Mouse (Mus musculus): ENCODE data around the gene Rnf215.
"Not testable (repeated sequence)": the region's sequence is repeated elsewhere in the genome, so short reads cannot be mapped to it uniquely, and the experiment has no call there.

The Rnf215 gene

DNA sequence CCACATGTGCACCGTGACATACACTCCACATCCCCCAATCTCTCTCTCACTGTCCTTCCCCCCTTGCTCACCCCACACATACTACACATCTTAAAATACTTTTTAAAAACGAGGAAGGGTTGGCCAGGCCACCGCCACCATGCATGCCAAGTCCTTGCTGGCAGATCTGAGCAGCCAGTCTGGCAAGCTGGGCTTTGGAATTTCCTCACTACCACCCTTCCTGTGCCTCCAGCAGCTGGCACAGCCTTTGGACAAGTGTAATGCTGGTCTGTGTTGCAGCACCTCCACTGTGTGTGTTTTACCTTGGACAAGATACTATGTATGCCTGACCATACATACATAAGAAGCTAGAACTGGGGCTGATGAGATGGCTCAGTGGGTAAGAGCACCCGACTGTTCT, 21.5 kb upstream of the Rnf215 start:
- DNase-seq (ENCODE audit: low spot score in 2 of 2) = no peak

DNA sequence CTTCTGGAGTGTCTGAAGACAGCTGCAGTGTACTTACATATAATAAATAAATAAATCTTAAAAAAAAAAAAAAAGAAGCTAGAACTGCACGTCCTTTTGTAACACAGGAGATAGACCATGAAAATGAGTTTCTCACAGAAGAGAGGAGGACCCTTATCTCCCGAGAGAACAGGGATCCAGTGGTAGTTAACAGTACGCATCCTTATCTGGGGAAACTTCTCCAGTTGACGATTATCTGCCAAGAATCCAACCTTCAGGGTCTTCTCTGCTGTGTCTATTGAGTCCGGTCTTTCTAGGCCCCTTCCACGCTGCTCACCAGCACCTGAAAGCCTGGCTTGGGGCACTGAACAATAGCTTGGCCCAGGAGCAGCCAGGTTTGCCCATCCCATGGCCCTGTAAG, 21.0 kb upstream of the Rnf215 start:
- no peak for DNase-seq (ENCODE audit: low spot score in 2 of 2)

DNA sequence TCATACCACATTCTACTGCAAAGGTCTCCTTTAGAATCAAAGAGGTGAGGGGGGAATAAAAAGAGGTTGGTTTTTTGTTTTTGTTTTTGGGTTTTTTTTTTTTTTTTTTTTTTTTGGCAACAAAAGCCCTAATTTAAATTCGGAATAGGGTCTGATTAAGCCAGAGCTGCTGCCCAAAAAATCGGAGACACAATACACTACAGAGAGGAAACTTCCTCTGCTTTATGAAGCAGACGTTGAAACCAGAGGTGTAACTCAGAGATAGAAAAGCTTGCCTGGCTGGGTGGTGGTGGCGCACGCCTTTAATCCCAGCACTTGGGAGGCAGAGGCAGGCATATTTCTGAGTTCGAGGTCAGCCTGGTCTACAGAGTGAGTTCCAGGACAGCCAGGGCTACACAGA, 20.5 kb upstream of the Rnf215 start:
- not testable (repeated sequence) for DNase-seq (ENCODE audit: low spot score in 2 of 2)

DNA sequence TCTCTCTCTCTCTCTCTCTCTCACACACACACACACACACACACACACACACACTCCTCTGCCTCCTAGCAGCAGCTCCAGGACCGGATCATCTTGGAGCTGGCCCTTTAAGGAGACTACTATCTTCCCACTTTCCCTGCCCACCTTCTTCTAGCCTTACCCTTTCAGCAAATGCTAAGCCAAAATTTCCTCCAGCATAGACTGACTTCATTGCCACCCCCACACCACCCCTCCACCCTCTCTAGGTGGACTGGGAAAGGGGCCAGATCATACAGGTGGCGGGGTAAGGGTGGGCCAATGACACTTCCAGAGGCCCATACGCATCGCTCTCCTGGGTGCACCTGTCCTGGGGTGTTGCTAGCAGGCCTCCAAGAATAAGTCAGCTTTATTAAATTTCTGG, 19.6 kb upstream of the Rnf215 start:
- no peak for DNase-seq (ENCODE audit: low spot score in 2 of 2)

DNA sequence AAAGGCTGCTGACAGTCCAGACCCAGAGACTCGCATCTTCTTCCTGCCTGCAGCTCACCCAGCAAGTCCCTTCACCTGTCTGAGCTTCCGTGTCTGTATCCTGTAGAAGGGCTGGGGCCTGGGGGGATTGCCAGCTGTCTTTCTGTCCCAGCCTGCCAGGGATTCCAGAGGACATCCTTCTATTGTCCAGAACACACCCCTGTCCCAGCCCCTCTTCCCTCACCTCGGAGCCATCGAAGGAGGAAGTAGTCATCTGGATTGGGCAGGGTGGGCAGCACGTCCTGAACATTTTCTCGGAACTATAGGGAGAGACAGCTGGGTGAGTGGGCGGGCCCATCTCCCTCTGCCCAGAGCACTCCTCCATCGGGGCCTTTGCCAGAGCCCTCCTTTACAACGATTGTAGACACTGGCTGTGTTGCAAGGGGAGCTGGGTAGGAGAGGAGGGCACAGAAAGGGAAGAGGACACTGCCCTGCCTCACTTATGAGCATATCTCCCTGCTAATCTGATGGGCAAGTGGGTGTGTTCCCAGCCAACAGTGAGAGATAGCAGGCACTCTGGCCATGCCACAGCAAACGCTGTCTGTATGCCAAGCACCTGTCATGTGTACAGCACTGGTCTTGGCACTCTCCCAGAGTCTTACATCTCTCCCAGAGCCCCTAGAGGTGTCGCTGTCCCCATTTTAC, 18.4 kb upstream of the Rnf215 start:
- DNase-seq (ENCODE audit: low spot score in 2 of 2) = no peak

DNA sequence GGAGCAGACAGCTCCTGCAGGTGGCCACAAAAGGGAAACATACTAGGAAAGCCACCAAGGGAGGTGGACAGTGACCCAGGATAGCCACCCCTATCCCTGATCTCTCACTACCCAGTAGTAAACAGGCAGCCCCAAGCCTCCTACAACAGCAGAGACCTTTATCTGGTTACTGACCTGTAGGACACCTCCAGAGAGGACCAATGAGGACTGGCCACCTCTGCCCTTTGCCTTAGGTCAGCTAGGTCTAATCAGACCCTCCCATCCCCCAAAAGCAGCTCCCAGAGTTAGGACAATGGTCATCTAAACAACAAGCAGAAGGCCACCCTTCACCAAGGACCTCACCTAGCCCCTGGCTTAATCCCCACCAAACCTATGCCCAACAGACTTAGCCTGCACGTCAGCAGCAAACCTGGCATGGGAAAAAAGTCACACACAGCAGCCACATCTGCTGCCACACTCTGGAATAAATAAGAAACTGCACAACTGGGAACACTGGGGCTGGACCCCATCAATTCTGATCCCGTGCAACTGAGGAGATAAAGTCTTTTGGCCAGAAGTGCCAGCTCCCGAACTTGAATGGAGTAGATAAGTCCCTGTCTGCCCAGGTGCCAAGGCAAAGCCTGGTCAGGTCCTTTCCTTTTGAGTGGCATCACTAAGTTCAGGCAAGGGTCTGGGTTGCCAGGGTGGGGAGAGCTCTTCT, 17.5 kb upstream of the Rnf215 start:
- no peak for DNase-seq (ENCODE audit: low spot score in 2 of 2)

DNA sequence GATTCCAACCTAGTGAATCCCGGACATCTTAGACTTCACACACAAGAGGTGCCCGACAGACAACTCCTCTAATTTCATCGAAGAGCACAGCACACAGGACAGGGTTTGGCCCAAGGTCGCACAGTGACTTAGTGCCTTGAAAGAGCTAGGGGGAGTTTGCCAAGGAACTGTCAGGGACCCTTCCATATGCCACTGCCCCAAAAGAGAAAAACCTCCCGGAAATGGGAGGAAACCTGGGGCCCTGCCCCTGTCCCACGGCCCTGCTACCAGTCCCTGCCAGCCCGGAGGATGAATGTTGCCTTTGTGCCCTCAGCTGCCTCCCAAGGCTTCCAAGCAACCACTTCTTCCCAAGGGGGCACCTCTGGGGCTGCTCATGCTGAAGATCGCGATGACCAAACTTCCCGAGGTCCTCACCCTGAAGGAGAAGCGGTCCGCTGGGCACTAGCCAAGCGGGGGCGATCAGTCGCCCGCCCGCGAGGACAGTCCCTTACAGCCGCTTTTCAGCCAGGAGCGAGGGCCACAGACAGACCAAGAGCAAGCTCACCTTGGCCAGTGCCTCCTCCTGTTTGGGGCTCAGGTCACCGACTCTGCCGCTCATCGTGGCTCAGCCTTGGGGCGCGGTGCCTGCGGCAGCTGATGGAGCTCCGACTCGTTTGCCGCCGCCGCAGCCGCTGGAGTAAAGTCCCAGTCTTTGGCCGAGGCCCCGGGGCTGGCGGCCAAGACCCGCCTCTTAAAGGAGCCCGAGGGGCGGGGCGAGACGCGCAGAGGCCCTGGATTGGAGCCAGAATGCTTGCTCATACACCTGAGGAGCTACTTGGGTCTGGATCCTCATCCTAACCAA, 16.7 kb upstream of the Rnf215 start:
- peak; percentile 49 to 60 for DNase-seq (ENCODE audit: low spot score in 2 of 2)

DNA sequence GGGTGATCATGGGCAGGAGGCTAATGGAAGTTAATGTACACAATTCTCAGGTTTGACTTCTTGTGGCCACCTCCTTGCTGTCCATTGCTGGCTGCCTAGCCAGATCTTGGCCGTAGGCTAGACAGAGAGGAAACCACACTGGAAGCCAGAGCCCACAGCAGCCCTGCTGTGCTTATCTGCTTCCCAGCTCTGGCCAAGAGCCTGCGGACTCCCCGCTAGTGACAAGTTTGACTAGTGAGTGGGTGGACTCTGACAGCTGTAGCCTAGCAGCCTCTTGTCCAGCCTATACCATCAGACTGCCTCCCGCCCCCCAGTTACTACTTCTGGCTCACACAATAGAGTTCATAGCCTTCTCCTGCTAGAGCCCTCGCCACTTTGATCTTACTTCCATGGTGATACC, 15.4 kb upstream of the Rnf215 start:
- DNase-seq (ENCODE audit: low spot score in 2 of 2) = no peak

DNA sequence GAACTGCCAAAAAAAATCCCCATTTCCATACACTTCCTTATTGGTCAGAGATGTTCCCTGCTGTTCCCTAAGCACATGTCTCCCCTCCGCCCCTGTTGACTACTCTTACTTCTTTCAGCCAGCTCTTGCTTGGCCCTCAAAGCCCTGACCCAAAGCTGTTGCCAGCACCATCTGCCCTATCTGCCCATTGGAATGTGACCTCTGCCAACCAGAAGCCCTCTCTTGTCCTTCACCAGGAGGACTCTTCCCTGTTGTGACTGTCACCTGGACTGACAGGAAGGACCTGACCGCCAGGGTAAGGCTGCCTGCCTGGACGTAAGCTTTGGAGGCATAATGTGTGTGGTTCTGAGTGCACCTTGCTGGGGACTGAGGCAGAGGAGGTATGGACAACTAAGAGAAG, 13.3 kb upstream of the Rnf215 start:
- DNase-seq (ENCODE audit: low spot score in 2 of 2) = no peak

DNA sequence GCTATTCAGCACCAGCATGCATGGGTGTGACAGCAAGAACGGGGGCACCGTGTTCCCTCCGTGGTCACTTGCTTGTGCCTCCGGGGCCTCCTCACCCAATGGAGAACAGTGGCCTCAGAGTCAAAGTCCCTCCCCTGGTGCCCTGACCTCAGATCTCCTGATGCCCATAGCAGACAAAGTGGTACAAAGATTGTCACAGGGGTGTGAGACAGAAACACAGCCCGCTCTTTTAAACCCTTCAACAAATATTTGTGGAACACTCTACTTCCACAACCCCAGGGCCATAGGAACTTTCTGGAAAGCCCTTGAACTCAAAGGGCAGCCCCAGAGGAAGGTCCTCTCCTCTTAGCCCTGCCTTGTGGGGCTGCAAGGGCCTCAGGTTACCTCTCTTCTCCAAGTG, 12.8 kb upstream of the Rnf215 start:
- DNase-seq (ENCODE audit: low spot score in 2 of 2) = no peak

DNA sequence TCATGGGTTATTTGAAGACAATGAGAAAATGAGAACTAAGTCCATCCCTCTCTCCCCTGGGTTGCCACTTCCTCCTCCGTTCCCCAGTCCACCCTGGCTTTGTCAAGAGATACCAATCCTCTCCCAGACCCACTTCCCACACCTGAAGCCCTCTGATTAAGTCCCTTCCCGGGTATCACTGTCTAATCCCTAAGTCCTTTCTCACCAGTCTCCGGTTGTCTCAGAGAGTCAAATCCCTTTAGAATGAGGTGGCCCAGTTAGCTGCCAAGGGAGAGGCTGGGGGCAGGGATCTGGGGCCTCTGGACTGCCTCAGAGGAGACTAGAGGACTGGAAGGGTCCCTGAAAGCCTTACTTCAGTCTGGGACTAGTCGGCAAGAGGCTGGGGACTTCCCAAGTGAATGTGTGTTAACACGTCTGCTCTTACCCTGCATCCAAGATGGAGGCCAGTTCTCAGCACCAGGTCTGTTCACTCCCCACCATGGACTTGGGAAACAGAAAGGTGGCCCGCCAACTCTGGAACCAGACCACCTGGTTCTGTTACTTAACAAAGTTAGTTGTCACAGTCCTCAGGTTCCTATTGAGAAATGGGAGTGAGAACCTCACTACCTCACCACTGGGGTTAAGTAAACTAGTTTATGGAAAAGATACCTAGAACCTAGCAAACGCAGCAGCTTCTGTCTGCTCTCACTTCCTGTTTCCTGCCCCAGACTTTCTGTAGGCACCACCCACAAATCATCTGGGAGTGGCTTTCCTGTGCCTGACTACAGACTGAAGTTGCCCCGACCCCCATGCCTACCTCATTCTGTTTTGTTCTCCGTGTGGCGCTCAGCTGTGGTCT, 12.0 kb upstream of the Rnf215 start, which contains the start of gene Sec14l2:
TSS of gene Sec14l2 (minus strand) at position 674 of the 838 bp plus-strand sequence.
- no peak for DNase-seq (ENCODE audit: low spot score in 2 of 2)

DNA sequence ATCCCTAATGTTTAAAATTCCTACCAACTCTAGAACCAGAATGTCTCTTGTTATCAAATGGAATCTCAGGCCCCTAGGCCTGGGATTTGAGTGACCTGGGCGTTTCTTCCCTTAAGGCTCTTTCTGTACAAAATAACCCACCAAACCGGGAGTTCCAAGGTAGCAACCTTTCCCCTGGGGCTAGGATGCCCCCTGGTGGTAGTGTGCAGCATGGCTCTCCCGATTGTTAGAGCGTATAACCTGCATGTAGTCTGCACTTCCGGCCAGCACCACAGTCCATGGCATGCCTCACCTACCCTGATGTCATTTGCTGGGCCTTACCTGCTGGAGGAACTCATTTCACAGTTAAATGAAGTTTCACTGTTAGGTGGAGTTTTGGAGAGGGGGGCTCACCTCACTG, 11.1 kb upstream of the Rnf215 start:
- no peak for DNase-seq (ENCODE audit: low spot score in 2 of 2)

DNA sequence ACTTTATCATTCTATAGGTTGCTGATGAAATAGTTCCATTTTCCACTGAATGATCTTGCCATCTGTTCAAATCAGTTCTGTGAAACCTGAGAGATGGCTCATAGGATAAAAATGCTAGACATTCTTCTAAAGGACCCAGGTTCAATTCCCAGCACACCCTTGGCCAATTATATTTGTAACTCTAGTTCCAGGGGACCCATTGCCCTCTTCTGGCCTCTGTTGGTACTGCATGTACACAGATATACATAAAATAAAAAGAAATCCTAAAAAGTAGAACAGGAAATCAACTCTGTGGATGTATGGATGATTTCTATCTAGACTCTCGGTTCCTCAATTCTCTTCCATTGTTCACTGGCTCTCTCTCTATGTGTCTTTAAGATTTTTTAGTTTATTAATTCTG, 7.9 kb upstream of the Rnf215 start:
- DNase-seq (ENCODE audit: low spot score in 2 of 2) = no peak

DNA sequence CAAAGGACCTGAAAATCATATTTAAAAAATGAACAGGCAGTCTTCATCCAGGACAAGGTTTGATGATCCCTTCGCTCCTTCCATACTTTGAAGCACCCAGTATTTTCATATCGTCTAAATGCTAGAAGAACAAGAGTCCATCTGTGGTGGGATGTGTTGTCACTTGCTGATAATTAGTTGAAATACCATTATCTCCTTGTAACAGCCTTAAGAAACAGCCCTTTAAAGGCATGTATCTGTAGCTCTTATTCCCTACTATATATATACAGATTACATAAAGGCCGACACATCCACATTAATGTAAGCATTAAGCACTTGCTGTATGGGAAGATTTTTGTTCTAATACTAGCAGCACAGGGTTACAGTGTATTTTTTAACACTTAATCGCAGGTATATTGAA, 6.5 kb upstream of the Rnf215 start:
- not testable (repeated sequence) for DNase-seq (ENCODE audit: low spot score in 2 of 2)

DNA sequence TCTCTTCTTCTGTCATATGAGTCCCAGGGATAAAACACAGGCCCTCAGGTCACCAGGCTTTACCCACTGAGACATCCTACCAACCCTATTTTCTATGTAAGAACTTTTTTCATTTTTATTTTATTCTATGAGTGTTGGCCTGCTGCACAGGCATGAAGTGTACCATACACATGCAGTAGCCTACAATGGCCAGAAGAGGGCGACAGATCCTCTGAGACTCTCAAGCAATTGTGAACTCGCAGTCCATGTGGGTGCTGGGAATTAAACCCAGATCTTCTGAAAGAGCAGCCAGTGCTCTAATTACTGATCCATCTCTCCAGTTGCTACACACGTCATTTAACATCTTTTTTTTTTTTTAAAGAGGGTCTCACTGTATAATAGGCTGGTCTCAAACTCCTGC, 1.6 kb upstream of the Rnf215 start:
- DNase-seq (ENCODE audit: low spot score in 2 of 2) = no peak

DNA sequence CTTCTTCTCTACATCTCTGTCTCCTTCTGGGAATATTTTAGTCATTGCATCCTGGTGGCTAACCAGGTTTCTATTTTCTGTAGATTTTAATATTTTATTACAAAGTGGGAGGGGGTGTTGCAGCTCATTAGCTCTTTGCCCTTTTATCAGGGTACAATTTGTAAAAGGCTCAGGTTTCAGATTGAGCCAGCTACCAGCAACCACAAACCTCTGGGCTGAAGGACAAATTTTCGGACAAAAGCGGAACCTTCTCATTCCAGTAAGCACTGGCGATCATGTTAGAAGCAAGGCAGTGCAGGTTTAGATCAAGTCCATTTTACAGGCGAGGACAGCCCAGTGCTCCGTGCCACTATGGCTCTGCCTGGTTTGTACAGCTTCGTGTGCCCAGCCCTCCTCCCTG, 602 bp upstream of the Rnf215 start:
- no peak for DNase-seq (ENCODE audit: low spot score in 2 of 2)

DNA sequence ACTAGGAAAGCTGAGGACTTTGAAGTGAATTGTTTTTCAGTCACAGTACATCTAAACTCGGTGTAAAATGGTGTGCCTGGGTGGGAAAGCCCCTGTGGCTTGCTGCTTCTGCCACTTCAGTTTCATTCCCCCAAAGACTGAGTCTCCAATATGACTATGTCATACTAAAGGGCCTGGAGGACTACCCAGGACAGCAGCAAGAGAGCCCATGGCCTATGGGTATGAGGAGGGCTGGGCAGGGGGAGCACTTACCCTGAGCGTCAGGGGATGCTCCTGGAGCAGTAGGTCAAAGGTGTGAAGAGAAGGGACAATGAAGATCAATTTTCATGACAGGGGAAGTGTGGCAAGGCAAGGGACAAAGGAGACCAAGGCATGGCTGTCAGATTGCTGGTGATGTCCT, 4.0 kb downstream of the Rnf215 start:
- no peak for DNase-seq (ENCODE audit: low spot score in 2 of 2)

DNA sequence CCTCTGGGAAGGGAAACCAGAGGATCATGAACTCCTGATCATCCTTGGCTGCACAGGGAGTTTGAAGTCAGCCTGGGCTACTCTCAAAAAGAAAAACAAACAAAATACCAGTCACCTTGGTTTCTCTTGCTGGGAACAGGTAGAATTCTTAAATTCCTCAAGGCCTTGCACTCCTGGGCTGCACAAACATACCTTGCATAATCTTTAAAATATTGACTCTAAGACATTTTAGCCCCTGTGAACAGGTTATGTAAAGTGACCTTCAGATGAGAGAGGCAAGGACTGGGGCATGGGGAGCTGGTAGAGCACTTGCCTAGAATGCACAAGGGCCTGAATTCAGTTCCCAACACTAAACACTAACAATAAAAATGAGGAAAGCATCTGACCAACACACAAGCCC, 6.5 kb downstream of the Rnf215 start:
- DNase-seq (ENCODE audit: low spot score in 2 of 2) = no peak

DNA sequence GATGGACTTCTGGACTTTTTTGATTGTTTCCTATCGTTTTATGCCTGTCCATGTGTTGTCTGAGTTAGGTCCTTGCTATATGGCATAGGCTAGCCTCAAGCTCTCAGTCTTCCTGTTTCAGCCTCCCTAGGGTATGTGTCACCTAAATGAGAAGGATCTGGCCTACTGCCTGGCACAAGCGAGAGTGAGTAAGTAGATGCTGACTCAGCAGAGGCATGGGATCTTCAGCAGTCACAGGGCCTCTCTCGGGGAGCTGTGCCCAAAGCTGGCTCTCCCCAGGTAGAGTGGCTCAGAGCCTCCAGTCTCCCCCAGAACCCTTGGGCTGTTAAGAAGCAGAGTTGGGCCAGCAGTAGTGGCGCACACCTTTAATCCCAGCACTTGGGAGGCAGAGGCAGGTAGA, 7.3 kb downstream of the Rnf215 start:
- DNase-seq (ENCODE audit: low spot score in 2 of 2) = no peak

DNA sequence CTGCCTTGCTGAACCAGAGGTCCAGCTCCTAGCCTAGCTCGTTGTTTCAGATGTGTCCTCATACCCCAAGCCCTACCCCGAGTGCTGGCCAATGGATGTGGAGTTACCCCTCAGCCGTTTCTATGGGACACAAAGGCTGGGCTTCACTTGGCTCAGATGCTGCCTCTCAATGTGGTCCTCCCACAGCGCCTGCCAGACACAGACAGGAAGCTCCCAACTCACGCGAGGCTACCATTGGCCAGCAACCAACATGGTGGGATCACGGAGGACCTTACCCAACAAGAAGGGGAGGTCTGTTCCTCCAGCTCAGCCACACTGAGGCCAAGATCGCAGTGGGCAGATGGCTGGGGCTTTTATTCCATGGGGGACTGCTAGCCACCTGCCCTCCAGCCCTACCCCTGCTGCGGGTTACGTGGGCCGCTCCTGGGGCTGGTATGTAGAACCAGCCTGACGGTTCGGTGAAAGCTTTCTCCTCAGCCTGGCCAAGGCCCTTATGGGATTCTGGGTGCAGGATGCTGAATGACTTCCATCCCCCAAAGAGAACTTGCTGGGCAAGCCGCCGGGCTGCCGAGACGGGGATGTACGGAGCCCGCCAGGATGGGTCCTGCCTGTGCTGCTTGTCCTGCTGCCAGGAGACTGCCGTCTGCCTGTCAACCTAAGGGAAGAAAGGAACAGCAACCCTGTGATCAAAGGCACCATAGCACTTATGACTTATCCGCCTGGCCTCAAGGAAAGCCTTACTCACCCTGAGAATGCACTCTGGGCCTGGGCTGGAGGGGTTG, 8.5 kb downstream of the Rnf215 start:
- no peak for DNase-seq (ENCODE audit: low spot score in 2 of 2)

DNA sequence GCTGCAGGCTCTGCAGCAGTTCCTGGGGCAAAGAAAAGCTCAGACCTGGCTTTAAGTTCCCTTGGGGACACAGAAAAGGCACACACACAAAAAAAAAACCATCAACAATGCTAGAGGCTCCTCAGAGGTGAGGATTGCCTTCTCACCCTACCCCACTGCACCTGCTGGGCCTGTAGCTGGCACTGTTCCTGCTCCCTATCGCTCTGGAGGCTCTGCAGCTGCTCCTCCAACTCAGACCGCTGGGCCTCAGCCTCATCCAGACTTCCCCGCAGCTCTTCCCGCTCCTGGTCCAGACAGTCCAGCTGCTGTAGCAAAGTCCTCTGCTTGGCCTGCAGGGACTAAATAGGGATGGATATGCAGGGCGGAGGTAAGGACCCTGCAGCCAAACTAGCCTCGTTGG, 11.4 kb downstream of the Rnf215 start:
- DNase-seq (ENCODE audit: low spot score in 2 of 2) = no peak
